Mouse (Mus musculus) ES-Bruce4 (cell line): ENCODE data around the gene Atp6v1f. TPM values are rescaled to one million over a fixed set of nuclear protein-coding genes. Genes with fewer than 3 reads are reported as not detected.

ENCODE experiments used
- H3K27ac ChIP-seq: 2 replicates; pipeline ENCODE4 v1.5.1; 2012; ENCODE audit warnings: low read length, inconsistent platforms; ENCODE audit not compliant: insufficient read depth
- H3K27me3 ChIP-seq: 2 replicates; pipeline ENCODE4 v1.6.1; 2012; ENCODE audit warnings: mild to moderate bottlenecking, low read length, inconsistent platforms; ENCODE audit not compliant: control insufficient read depth, poor library complexity, insufficient read depth, severe bottlenecking
- H3K36me3 ChIP-seq: 2 replicates; pipeline ENCODE4 v1.6.1; 2012; ENCODE audit warnings: inconsistent platforms, mild to moderate bottlenecking, low read length, moderate library complexity; ENCODE audit not compliant: control insufficient read depth, poor library complexity, insufficient read depth, severe bottlenecking
- H3K4me1 ChIP-seq: one replicate; pipeline ENCODE4 v1.8.1; 2011; ENCODE audit warnings: low read length; ENCODE audit not compliant: control insufficient read depth, insufficient read depth
- H3K4me3 ChIP-seq: 2 replicates; pipeline ENCODE4 v1.5.1; 2011; ENCODE audit warnings: low read depth, mild to moderate bottlenecking, low read length
- H3K9ac ChIP-seq: 2 replicates; pipeline ENCODE4 v1.6.1; 2012; ENCODE audit warnings: low read depth, mild to moderate bottlenecking, inconsistent platforms; ENCODE audit not compliant: poor library complexity, severe bottlenecking
- H3K9me3 ChIP-seq: replicated peaks from 2 replicates; pipeline ENCODE4 v1.6.1; 2012; ENCODE audit warnings: mild to moderate bottlenecking, low read length, inconsistent platforms; ENCODE audit not compliant: control insufficient read depth, poor library complexity, insufficient read depth, severe bottlenecking
- CTCF ChIP-seq: IDR thresholded peaks from one replicate; pipeline ENCODE4 v1.8.1; 2011; ENCODE audit warnings: low read depth, low read length
- EP300 ChIP-seq: IDR thresholded peaks from 2 replicates; pipeline ENCODE4 v1.6.1; 2011; ENCODE audit warnings: low read depth, low read length; ENCODE audit not compliant: insufficient read depth
- POLR2A ChIP-seq: IDR thresholded peaks from one replicate; pipeline ENCODE4 v1.8.1; 2011; ENCODE audit warnings: low read length; ENCODE audit not compliant: insufficient read depth
- polyA plus RNA-seq: library from polyadenylated mRNA; stranded (reverse); fragments of >200 nt; gene quantifications from 2 replicates; pipeline ENCODE4 v1.2.4, GENCODE M21; 2011; ENCODE audit warnings: low read depth; ENCODE audit not compliant: missing spikeins, insufficient read depth, insufficient read length

The Atp6v1f gene
- polyA plus RNA-seq, 1 experiment: 142 TPM

DNA sequence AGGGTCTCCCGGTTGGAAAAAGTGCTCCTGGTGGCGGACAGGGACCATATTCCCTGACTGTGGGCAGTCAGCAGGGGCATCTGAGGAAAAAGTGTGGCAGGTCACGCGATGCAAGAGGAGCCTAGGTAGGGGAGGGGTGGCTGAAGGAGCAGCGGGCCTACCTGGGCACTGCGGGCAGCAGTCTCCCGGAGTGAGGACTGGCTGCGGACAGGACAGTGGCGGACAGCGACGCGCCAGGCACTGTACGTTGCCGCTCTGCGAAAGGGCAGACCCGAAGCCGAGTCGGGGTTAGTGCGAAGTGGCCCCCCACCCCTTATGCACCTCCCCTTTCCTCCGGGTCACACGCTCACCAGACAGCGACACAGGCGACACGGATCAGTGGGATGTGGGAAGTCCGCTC lies 28.8 kb downstream of the Atp6v1f start:
- Histone ChIP-seq H3K36me3 (no peaks in the 10 kb centered on the region), H3K27me3 (no peaks in the 10 kb centered on the region), H3K9me3 (no peaks in the 10 kb centered on the region), H3K4me3 (peak overlapping the region; percentile 37), H3K4me1 (no peaks in the 10 kb centered on the region), H3K9ac (no peak overlapping the region), H3K27ac (no peak overlapping the region)
- TF ChIP-seq POLR2A (no peak), EP300 (no peak), CTCF (no peak)

DNA sequence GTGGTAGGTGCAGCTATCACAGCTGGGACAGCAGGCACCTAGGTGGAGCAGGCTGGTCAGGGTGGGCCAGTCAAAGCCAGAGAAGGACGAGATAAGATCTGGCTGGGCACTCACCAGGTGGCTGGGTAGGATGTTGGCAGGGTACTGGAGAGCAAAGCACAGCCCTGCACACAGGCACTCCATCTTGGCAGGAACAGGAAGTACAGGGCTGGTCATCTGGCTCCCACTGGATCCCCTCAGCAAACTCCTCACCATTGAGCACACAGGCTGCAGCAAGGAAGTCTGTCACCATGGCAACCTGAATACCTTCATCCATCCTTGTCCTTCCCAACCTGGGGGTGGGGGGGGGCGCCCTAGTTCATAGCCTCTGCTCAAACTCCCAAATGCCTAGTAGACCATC lies 30.3 kb downstream of the Atp6v1f start:
- Histone ChIP-seq H3K9me3 (no peaks in the 10 kb centered on the region), H3K4me3 (no peak overlapping the region), H3K4me1 (no peaks in the 10 kb centered on the region), H3K9ac (no peak overlapping the region), H3K27ac (no peak overlapping the region), H3K36me3 (no peaks in the 10 kb centered on the region), H3K27me3 (no peaks in the 10 kb centered on the region)
- TF ChIP-seq EP300 (no peak), CTCF (no peak), POLR2A (no peak)

DNA sequence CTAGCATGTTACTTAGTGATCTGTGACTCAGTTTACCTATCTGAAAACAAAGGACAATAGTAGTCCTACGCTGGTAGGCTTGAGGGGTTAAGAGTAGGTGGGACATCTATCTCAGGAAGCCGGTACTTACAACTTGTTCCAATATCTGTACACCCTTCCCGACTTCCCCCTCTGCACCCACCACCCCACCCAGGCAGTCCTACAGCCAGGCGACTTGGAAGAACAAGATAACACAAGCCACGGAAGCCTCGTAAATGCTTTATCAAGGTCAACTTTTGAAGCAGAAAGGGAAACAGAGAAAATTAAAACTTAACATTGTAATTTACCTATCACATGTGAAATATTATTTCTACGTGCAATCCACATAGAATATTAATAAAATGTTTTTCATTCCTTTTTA lies 32.7 kb downstream of the Atp6v1f start:
- H3K36me3 ChIP-seq: no peaks in the 10 kb centered on the region
- H3K4me3 ChIP-seq: no peak overlapping the region
- TF ChIP-seq POLR2A: no peak
- TF ChIP-seq CTCF: no peak
- no peak for TF ChIP-seq EP300
- no peak overlapping the region for H3K9ac ChIP-seq
- no peaks in the 10 kb centered on the region for H3K9me3 ChIP-seq
- no peaks in the 10 kb centered on the region for H3K27me3 ChIP-seq
- H3K27ac ChIP-seq: no peak overlapping the region
- no peaks in the 10 kb centered on the region for H3K4me1 ChIP-seq

DNA sequence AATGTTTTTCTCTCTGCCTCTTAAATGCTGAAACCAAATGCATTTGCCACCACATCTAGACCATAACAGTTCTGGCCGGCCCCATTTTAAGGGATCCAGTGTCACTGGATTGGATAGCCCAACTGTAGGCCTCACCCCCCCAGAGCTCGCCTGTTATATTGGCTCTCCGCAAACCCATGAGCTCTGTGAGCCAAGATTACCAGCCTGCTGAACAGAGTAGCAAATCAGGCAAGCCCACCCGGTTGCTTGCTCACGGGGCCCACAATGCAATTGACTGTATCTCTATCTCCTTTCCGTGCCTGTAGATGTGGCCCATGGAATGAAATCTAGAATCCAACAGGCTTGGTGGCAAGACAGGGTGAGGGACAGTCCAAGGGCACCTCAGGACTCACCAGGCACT lies 33.3 kb downstream of the Atp6v1f start:
- Histone ChIP-seq H3K36me3 (no peaks in the 10 kb centered on the region), H3K9me3 (no peaks in the 10 kb centered on the region), H3K27me3 (no peaks in the 10 kb centered on the region), H3K9ac (no peak overlapping the region), H3K27ac (no peak overlapping the region), H3K4me1 (no peaks in the 10 kb centered on the region), H3K4me3 (no peak overlapping the region)
- TF ChIP-seq CTCF: no peak
- no peak for TF ChIP-seq EP300
- no peak for TF ChIP-seq POLR2A

DNA sequence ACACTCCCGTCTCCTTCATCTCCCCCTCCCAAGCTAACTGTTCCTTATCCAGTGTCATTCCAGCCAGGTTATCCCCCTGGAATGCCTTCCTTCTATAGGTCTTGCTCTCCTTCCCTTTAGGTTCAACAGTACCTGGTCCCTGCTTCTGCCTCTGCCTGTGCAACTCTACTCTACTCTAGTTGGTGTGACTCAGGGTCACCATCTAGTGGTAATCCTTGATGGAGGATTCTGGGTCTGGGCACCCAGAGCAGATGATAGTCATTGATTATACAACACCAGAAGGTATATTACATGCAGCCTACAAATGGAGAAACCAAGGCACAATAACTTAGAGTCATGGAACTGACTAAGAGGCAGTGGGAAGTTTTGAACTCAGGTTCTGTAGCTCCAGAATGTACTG lies 34.1 kb downstream of the Atp6v1f start:
- Histone ChIP-seq H3K36me3 (no peaks in the 10 kb centered on the region), H3K27ac (no peak overlapping the region), H3K9me3 (no peaks in the 10 kb centered on the region), H3K4me1 (no peaks in the 10 kb centered on the region), H3K4me3 (no peak overlapping the region), H3K27me3 (no peaks in the 10 kb centered on the region), H3K9ac (no peak overlapping the region)
- TF ChIP-seq EP300 (no peak), CTCF (peak; percentile 15), POLR2A (no peak)

DNA sequence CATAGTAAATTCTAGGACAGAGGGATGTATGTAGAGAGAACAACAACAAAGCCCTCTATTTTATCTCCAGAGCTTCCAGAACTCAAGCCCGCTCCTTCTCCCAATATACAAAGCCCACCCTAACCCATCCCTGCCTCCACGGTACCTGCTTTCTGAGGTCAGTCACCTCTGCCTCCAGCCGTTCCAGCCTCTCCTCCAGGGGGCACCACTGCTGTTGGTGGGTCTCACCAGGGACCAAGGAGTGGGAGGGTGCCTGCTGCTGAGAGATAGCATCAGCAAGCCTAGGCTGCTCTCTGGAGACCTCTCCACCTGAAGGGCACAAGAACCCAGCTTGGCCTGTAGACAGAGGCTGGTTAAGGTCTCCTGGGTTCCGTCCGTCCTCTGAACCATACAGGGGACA lies 38.0 kb downstream of the Atp6v1f start:
- TF ChIP-seq POLR2A (no peak), EP300 (no peak), CTCF (peak; percentile 34)
- H3K9me3 ChIP-seq: no peaks in the 10 kb centered on the region
- no peak overlapping the region for H3K9ac ChIP-seq
- no peaks in the 10 kb centered on the region for H3K4me1 ChIP-seq
- H3K4me3 ChIP-seq: no peak overlapping the region
- no peaks in the 10 kb centered on the region for H3K36me3 ChIP-seq
- H3K27me3 ChIP-seq: no peaks in the 10 kb centered on the region
- no peak overlapping the region for H3K27ac ChIP-seq
